Mouse (Mus musculus): ENCODE data around the gene Rpl39. TPM values are rescaled to one million over a fixed set of nuclear protein-coding genes. Genes with fewer than 3 reads are reported as not detected.

The Rpl39 gene
- total RNA-seq, 2 experiments from 2014 or later: 244 to 264 TPM

- no peak for DNase-seq (ENCODE audit: low spot score)
These were observed 16.4 kb downstream of the Rpl39 start for GRCm38 (mm10) chrX:37068766-37069165.

- no peak for DNase-seq (ENCODE audit: low spot score)
These were observed 17.9 kb downstream of the Rpl39 start for GRCm38 (mm10) chrX:37067299-37067698.

- DNase-seq (ENCODE audit: low spot score): no peak
These were observed 21.3 kb downstream of the Rpl39 start for GRCm38 (mm10) chrX:37063902-37064301.

GRCm38 (mm10) chrX:37048890-37049823, 36.0 kb downstream of the Rpl39 start:
- no peak for DNase-seq (ENCODE audit: low spot score)

- no peak for DNase-seq (ENCODE audit: low spot score)
These were observed 36.9 kb downstream of the Rpl39 start, which contains the start of gene Sowahd for GRCm38 (mm10) chrX:37048066-37048889. Sowahd (plus strand) TSS chrX:37048845.

GRCm38 (mm10) chrX:37042726-37043125, 42.5 kb downstream of the Rpl39 start:
- DNase-seq (ENCODE audit: low spot score): peak; percentile 17

Other genes starting within 250 kb of the Rpl39 start
- gene Ube2a, start 211.5 kb downstream of the Rpl39 start, total RNA-seq (2021): 10 to 100 TPM; 39.5 to 42.1 TPM
- 10 to 100 TPM; 10.3 to 10.7 TPM for gene C330007P06Rik, start 211.3 kb downstream of the Rpl39 start, total RNA-seq (2021)
- 1 to 10 TPM; 2.9 to 3.1 TPM for gene Nkrf, start 182.5 kb downstream of the Rpl39 start, total RNA-seq (2021)
- gene Sept6, start 93.6 kb downstream of the Rpl39 start, total RNA-seq (2021): 1 to 10 TPM; 1.2 to 1.4 TPM
- gene Sowahd, start 36.6 kb downstream of the Rpl39 start, total RNA-seq (2021): not detected
- 10 to 100 TPM in 1 of 2 experiments, 1 to 10 TPM in 1; 9.7 to 10.5 TPM for gene Upf3b, start 24.9 kb upstream of the Rpl39 start, total RNA-seq (2021)
- gene Nkap, start 41.4 kb upstream of the Rpl39 start, total RNA-seq (2021): 1 to 10 TPM; 8.6 TPM
- not detected for gene Akap14, start 83.4 kb upstream of the Rpl39 start, total RNA-seq (2021)
- 100 to 1,000 TPM; 378 to 379 TPM for gene Ndufa1, start 105.8 kb upstream of the Rpl39 start, total RNA-seq (2021)
- gene Rnf113a1, start 105.8 kb upstream of the Rpl39 start, total RNA-seq (2021): 1 to 10 TPM; 2.2 to 2.4 TPM
- not detected for gene Gm9, start 125.6 kb upstream of the Rpl39 start, total RNA-seq (2021)
- not detected for gene Rhox1, start 136.9 kb upstream of the Rpl39 start, total RNA-seq (2021)
- gene Rhox2a, start 159.6 kb upstream of the Rpl39 start, total RNA-seq (2021): not detected
- gene Rhox3a, start 164.5 kb upstream of the Rpl39 start, total RNA-seq (2021): not detected
- not detected for gene Rhox4a, start 179.9 kb upstream of the Rpl39 start, total RNA-seq (2021)